Mouse (Mus musculus) heart, postnatal 0 days (tissue): Measurements from ENCODE around the gene Olfr221. TPM values are rescaled to one million over a fixed set of nuclear protein-coding genes. Genes with fewer than 3 reads are reported as not detected.
"Not testable (repeated sequence)": the region's sequence is repeated elsewhere in the genome, so short reads cannot be mapped to it uniquely, and the experiment has no call there.

ENCODE experiments used
- ATAC-seq: fragments of 200-750 bp; cut with Nextera tagmentation; 2 replicates; pipeline ENCODE4 v1.8.0; 2017; ENCODE audit warnings: low read depth, moderate number of reproducible peaks, moderate library complexity; ENCODE audit not compliant: insufficient read depth
- DNase-seq: peaks from one replicate; pipeline ENCODE4 v3.0.0-alpha.2; 2016; ENCODE audit warnings: low spot score
- H3K27ac ChIP-seq: fragments of 300-500 bp; sonication (generic); 2 replicates; pipeline ENCODE4 v1.5.1; 2014; ENCODE audit warnings: low read depth, mild to moderate bottlenecking
- H3K27me3 ChIP-seq: fragments of 300-500 bp; sonication (generic); 2 replicates; pipeline ENCODE4 v1.6.1; 2014; ENCODE audit warnings: low read length, mixed read lengths; ENCODE audit not compliant: control insufficient read depth, insufficient read depth
- H3K36me3 ChIP-seq: fragments of 300-500 bp; sonication (generic); replicated peaks from 2 replicates; pipeline ENCODE4 v1.6.1; 2014; ENCODE audit warnings: low read length, mixed read lengths; ENCODE audit not compliant: control insufficient read depth, insufficient read depth
- H3K4me1 ChIP-seq: fragments of 300-500 bp; sonication (generic); 2 replicates; pipeline ENCODE4 v1.6.1; 2014; ENCODE audit warnings: antibody characterized with exemption; ENCODE audit not compliant: control insufficient read depth, insufficient read depth
- H3K4me2 ChIP-seq: fragments of 300-500 bp; sonication (generic); 2 replicates; pipeline ENCODE4 v1.6.1; 2014; ENCODE audit warnings: low read depth, mild to moderate bottlenecking, low read length, moderate library complexity
- H3K4me3 ChIP-seq: fragments of 300-500 bp; sonication (generic); 2 replicates; pipeline ENCODE4 v1.5.1; 2014; ENCODE audit warnings: low read depth, low read length
- H3K9ac ChIP-seq: fragments of 300-500 bp; sonication (generic); replicated peaks from 2 replicates; pipeline ENCODE4 v1.6.1; 2014; ENCODE audit warnings: low read depth, low read length, mixed read lengths
- H3K9me3 ChIP-seq: fragments of 300-500 bp; sonication (generic); replicated peaks from 2 replicates; pipeline ENCODE4 v1.6.1; 2016; ENCODE audit warnings: low read length; ENCODE audit not compliant: control insufficient read depth
- CTCF ChIP-seq: IDR thresholded peaks from 2 replicates; pipeline ENCODE4 v1.5.1; 2016; ENCODE audit warnings: antibody characterized with exemption, control low read depth, low read depth
- EP300 ChIP-seq: IDR thresholded peaks from 2 replicates; pipeline ENCODE4 v1.6.1; 2016; ENCODE audit warnings: antibody characterized with exemption, low read depth
- WGBS: fragments of 180-500 bp; shearing (Covaris S2); extraction: QIAGEN DNeasy Blood & Tissue Kit; methylation state at CpG from one replicate; pipeline ENCODE4 v1.1.7; 2014; 5-methylcytosine and 5-hydroxymethylcytosine counted together
- polyA plus RNA-seq: library from polyadenylated mRNA; unstranded; fragments of >200 nt; fragmentation: Nextera tagmentation; extraction: Ambion mirVana; gene quantifications from 2 replicates; pipeline ENCODE4 v1.2.1, GENCODE M21; 2015
- total RNA-seq: library from RNA; depleted of rRNA; stranded (reverse); fragments of >200 nt; gene quantifications from 2 replicates; pipeline ENCODE4 v1.2.3, GENCODE M21; 2014; ENCODE audit warnings: low replicate concordance; rRNA removed

The Olfr221 gene
- total RNA-seq (not detected in 2 replicates), polyA plus RNA-seq (not detected in 2 replicates)

GRCm38 (mm10) chr14:52042359-52042758 is at the start of gene Olfr221:
TSS of gene Olfr221 (minus strand) at chr14:52042459.
- not testable (repeated sequence) for DNase-seq, ATAC-seq, H3K27me3 ChIP-seq, H3K4me1 ChIP-seq, H3K4me3 ChIP-seq, H3K9me3 ChIP-seq, H3K27ac ChIP-seq, H3K4me2 ChIP-seq, H3K9ac ChIP-seq, H3K36me3 ChIP-seq
- 59% methylated on average over 3 of the region's 3 CpGs for WGBS

- no peak for DNase-seq
- no peak for TF ChIP-seq EP300
- TF ChIP-seq CTCF: no peak
- no peak overlapping the region for H3K4me3 ChIP-seq
- H3K4me1 ChIP-seq: no peaks in the 10 kb centered on the region
- H3K27ac ChIP-seq: no peak overlapping the region
- no peak for ATAC-seq
- H3K9me3 ChIP-seq: no peaks in the 10 kb centered on the region
- H3K9ac ChIP-seq: no peak overlapping the region
- H3K4me2 ChIP-seq: no peak overlapping the region
- H3K36me3 ChIP-seq: peaks cover 67% of the 10 kb centered on the region
- H3K27me3 ChIP-seq: no peaks in the 10 kb centered on the region
These were observed 40.8 kb upstream of the Olfr221 start for GRCm38 (mm10) chr14:52083083-52083482.

DNA sequence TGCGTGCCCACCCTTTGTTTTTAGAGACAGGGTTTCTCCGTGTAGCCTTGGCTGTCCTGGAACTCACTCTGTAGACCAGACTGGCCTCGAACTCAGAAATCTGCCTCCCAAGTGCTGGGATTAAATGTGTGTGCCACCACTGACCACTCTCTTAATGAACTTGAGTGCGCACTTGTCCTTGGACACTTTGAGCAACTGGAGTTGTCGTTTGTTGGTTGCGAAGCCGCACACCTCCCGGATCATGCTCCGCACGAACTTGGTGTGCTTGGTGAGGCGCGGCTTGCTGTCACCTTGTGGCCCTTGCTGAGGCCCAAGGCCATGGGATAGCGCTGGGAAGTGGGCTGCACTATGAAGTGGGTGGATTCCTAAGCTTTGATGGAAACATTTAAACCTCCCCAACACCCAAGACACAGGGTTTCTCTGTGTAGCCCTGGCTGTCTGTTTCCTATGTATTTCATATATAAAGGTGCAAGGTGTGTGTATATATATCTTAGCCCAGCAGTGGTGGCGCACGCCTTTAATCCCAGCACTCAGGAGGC is 29.4 kb upstream of the Olfr221 start:
- Histone ChIP-seq H3K27me3 (no peaks in the 10 kb centered on the region), H3K4me3 (no peak overlapping the region), H3K4me2 (no peak overlapping the region), H3K36me3 (peaks cover 54% of the 10 kb centered on the region), H3K27ac (no peak overlapping the region), H3K4me1 (no peaks in the 10 kb centered on the region), H3K9me3 (no peaks in the 10 kb centered on the region), H3K9ac (no peak overlapping the region)
- TF ChIP-seq CTCF (no peak), EP300 (no peak)
- 92% methylated on average over 15 of the region's 15 CpGs for WGBS
- DNase-seq (no peak), ATAC-seq (no peak)

DNA sequence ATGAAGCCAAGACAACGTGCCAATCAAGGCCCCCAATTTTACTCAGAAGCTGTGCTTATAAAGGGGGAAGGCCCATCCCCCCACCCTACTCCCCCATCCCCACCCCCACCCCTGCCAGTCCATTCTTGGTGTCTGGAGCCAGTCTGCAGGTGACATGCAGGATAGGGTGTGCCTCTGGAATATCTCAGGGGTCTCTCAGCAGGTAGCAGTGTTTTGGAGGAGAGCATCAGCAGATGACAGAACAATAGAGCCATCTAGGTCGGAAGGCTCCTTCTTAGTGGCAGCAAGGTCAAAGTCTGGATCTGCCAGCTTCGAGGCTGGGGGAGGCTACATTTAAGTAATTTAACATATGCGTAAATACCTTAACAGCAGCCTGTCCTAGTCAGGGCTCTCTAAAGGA is 23.9 kb upstream of the Olfr221 start:
- Histone ChIP-seq H3K36me3 (peaks cover 5% of the 10 kb centered on the region), H3K4me2 (no peak overlapping the region), H3K9me3 (no peaks in the 10 kb centered on the region), H3K9ac (no peak overlapping the region), H3K27ac (no peak overlapping the region), H3K4me1 (no peaks in the 10 kb centered on the region), H3K27me3 (no peaks in the 10 kb centered on the region), H3K4me3 (no peak overlapping the region)
- DNase-seq (no peak), ATAC-seq (no peak)
- 65% methylated on average over 4 of the region's 4 CpGs for WGBS
- TF ChIP-seq CTCF (no peak), EP300 (no peak)

DNA sequence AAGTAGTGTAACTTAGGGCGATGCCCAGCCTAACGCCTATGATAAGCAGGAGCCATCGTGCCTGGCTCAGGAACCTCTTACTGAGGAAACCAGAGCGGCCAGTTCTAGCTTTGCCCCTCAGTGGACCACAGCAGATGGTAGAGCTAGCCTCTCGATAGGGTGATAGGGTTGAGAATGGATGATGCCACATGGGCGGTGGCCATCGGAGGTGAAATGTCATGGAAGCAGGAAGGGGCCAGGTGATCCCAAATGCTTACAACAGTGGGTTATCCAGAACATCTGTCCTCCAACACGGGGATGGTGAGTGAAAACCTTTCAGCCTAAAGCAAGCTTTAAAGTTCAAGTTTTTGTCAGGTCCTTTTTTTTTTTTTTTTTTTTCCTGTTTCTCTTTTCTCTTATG is 19.5 kb upstream of the Olfr221 start:
- ATAC-seq (no peak), DNase-seq (no peak)
- Histone ChIP-seq H3K36me3 (no peaks in the 10 kb centered on the region), H3K9ac (no peak overlapping the region), H3K27me3 (no peaks in the 10 kb centered on the region), H3K9me3 (no peaks in the 10 kb centered on the region), H3K4me2 (no peak overlapping the region), H3K4me1 (no peaks in the 10 kb centered on the region), H3K4me3 (no peak overlapping the region), H3K27ac (no peak overlapping the region)
- 83% methylated on average over 8 of the region's 8 CpGs for whole genome bisulfite sequencing
- TF ChIP-seq EP300: no peak
- no peak for TF ChIP-seq CTCF

DNA sequence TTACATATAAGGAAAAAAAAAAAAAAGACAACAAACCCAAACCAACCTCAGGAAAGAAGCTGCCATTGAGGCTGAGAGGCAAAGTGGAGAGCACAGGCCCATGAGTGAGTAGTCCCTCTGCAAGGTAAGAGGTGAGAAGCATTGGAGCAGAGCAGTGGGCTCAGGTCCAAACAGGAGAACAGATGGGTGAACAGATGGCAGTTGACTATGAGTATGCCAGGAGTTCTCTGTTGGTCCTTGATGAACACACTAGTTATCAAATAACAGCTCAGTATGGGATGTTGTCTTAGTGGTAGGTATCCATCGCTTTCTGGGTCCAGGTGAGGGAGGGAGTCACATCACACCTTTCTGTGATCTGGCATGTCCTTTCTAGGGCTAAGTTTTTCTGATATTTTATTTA is 18.5 kb upstream of the Olfr221 start:
- TF ChIP-seq CTCF: no peak
- TF ChIP-seq EP300: no peak
- Histone ChIP-seq H3K9ac (no peak overlapping the region), H3K4me2 (no peak overlapping the region), H3K4me1 (no peaks in the 10 kb centered on the region), H3K4me3 (no peak overlapping the region), H3K27ac (no peak overlapping the region), H3K27me3 (no peaks in the 10 kb centered on the region), H3K9me3 (no peaks in the 10 kb centered on the region), H3K36me3 (no peaks in the 10 kb centered on the region)
- DNase-seq: no peak
- no peak for ATAC-seq
- 67% methylated on average over 1 of the region's 1 CpGs for WGBS
